Mouse (Mus musculus) megakaryocyte-erythroid progenitor cell, adult 5-6 weeks (primary cell): ENCODE results near the gene Ypel4. TPM values are rescaled to one million over a fixed set of nuclear protein-coding genes. Genes with fewer than 3 reads are reported as not detected.

Source experiments
- ATAC-seq: replicated peaks from 2 replicates; pipeline ENCODE4 v1.8.0; 2016; ENCODE audit warnings: mild to moderate bottlenecking, inconsistent platforms; ENCODE audit not compliant: severe bottlenecking, poor library complexity, low FRiP score, low TSS enrichment
- total RNA-seq, 2 experiments: library from RNA; stranded (forward) in 1 of 2; stranded (reverse) in 1 of 2; fragments of 200-1000, 215-1000 nt in 1 of 2; fragments of >200 nt in 1 of 2; fragmentation: Nextera tagmentation in 1 of 2; gene quantifications; 2 replicates each; pipeline ENCODE4 v1.2.3; 2014 to 2017

The Ypel4 gene
- total RNA-seq (2014; fragmentation: Nextera tagmentation) (0.39 and 1.6 TPM in 2 replicates), total RNA-seq (2017) (3.7 TPM in 1 of 2 replicates, not detected in the other)

DNA sequence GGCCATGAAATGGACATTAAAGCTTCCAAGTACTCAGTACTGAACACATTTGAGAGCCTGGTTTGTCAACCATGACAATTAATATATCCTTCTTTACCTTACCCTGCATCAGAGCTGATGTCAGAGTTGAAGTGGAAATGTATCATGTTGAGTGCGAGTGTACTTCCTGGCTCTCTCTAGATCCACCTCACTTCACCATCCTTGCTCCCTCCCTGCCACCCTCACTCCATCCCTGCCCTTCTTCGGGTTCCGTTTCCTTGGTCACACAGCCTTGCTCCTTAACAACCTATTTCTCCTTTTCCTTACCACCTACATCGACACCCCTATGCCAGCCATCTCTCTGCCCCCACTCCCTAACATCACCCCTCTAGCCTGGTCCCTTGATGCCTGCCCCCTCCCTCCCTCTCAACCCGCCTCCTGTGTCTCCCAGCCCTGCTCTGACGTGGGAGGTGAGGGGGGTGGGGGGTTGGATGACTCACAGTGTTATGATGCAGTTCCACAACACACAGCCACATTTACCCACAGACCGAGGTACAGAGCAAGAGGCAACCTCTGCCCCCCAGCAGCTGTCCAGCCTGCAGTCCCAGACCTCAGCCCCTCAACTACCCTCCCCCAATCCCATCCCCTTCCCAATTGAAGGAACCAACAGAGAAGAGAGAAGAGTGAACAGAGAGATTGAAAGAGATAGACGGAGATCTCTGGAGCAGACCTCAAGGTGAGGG, at the start of gene Ypel4:
Gene Ypel4 (plus strand): TSS at position 480 of the 722 bp plus-strand sequence.
- 0 out of 2 replicates have a peak, but pooled peaks have one; percentile 5 for ATAC-seq

DNA sequence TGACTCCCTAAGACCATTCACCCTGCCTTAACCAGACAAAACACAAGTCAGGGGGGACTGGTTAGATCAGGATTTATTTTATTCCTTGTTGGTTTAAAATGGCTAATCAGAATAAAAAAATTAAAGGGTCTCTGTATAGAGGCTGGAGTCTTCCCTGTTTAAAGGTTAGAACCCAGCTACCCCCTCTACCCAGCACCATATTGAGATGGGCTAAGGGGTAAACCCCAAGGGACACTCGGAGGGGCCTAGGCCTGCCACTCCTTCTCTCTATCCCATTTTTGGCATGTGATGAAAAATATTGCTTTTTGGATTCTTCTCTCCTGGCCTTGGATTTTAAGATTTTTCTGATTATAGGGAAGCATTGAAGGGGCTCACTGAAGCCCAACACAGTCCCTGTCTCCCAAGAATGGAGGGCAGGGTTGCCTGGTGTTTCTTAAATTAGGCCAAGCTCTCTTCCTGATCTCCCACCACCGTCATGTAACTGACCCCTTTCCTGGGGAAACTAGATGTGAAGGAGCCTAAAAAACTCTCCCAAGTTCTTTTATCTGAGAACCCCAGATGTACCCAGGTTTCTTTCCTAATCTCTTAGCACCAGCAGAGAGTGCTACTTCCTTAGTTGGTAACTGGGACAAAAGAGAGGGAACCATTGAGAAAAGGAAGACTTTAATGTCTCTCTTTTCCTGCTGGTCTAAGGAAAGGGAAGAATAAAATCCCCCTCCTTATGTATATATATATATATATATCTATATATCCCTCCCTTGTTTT, 45.6 kb upstream of the Ypel4 start:
- ATAC-seq = no peak

DNA sequence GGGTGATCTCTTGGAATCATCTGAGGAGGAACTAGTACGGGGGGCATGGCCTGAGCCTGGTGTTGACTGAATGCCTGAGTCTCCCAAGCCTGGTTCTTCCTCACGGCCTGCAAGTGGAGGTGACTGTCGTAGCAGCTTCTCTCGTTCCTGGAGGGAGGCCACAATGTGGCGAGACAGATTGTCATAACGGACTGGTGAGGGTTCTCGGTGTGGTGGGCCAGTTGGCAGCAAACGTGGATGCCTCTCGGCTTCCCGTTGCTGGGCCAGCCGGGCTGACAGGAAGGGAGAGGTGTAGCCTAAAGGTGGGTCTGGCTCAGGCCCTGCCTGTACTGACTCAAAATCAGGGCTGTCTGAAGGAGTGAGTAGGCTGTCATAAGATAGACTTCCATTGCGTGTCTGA, 43.8 kb upstream of the Ypel4 start:
- no peak for ATAC-seq

DNA sequence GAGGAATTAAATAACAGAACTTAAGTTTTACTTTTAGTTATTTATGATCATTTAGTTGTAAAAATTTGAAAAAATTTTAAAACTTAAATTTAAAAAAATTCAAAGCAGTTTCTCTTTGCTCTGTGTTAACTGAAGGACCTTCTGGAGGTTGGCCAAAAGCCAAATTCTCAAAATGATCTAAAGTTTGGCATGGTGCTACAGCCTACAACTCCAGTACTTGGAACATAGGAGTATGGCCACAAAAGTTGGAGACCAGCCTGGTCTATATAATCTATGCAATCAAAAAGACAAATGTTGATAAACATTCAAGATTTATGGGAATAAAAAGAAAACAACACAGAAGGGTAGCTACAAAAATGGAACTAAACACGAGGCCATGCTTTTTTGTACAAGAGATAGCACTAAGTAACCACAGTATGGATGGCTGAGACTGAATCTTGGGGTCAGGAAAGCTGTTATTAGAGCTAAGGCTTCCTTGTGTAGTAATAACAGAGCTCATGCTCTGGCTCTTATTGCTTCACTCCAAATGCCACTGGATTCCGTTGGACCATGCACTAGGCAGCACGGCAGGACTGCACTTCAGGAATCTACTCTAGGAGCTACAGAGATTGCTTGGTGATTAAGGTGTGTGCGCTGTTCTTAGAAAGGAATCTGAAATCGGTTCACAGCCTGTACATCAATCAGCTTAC, 38.7 kb upstream of the Ypel4 start:
- no peak for ATAC-seq

DNA sequence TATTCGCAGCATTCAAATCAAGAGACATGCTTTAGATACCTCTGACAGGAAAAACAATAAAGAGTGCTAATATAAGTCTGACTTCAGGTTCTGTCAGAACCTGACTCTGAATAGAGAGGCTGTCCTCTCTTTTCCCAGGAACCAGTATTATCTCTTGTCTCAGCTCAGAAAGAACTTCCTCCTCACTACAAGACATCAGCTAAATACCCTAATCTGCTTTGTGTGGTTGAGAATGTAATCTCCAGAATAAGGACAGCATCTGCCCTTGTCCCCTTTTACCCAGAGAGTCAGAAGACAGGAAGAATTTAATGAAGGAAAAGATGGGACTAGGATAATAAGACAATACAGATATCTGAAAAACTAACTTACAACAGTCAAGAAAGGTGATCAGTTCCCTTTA, 30.4 kb upstream of the Ypel4 start:
- ATAC-seq = peak; percentile 62; the same call in 1 of the 2 replicates

DNA sequence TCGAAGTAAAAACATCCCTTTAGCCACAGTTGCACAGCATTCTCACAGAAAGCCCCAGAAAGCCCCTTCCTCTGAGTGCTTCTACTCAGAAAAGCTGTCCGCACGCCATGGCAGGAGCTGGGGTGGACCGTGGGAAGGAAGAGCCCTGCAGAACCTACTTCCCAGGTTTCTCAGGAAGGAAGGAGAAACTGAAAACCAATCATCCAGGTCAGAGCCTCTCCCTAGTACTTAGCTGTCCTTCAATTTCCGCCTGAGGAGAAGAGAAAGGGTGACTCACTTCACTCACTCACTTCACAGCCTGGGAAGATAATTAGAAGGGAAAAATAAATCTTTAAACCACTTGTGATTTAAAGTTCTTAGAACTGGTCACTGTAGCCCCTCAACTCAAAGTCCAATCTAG, 29.5 kb upstream of the Ypel4 start:
- ATAC-seq = no peak

DNA sequence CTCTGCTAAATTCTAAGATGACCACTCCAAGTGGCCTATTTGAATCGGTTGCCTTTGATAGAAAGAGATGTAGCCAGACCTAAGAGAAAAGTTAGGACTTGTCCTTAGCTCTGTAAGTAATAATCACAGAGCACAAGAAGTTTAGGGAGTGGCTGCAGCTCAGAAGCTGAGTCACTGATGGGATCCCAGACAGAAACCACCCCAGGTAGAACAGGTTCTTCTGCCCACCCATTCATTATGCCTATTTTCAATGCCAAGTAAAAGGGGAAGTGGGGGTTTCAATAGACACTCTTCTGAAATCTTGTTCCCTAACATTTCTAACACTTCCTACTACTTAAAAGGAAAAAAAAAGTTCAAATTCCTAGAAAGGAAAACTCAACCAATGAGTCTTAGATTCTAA, 28.6 kb upstream of the Ypel4 start:
- no peak for ATAC-seq

DNA sequence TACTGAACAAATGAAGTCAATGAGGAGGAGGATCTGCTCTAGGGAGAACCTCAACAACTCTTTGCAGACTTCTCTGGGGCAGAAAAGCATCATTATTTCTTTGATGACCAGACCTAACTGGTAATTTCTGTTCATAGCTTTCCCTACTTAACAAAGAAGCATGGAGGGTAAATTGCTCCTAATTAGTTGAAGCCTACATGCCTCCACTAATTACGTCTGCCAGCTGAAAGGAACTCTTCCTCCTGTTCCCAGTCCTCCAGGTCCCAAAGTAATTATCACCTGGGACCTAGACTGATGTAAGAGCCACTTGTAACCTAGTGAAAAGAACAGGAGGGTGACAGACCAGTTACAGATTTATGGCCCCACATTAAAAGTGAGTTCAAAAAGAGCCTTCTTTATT, 26.3 kb upstream of the Ypel4 start:
- ATAC-seq = no peak

DNA sequence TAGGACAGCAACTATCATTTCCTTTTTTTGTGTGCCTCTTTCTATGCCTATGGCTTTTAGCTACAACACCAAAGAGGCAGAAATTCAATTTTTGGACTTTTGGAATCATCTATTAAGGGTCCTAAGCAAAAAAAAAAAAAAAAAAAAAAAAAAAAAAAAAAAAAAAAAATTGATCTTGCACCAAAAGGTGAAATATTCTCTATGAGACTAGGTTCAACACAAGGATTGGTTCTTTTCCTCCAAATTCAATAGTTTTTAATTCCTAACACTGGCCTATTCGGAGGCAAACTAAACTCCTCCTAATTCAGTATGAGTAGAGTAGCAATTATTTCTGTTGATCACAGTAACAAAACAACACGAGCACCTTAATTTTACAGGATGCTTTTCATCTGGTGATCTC, 22.0 kb upstream of the Ypel4 start:
- ATAC-seq = no peak

DNA sequence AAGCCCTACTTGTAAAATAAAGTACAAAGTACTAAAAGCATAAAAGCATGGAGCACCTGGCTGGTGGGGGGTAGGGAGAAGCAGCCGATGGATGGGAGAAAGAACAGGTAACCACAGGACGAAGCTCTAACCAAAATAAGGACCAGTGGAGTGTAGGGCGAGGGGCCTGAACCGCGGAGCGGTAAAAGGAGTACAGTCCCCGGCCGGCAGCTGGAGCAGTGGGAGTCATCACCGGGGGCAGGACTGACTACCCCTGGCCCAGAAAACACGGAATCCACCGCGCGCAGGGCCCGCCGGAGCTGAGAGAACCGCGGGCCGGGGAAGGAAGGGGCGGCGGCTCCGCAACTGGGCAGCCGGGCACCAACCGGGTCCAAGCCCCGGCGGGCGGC, 19.4 kb upstream of the Ypel4 start:
- ATAC-seq = no peak

DNA sequence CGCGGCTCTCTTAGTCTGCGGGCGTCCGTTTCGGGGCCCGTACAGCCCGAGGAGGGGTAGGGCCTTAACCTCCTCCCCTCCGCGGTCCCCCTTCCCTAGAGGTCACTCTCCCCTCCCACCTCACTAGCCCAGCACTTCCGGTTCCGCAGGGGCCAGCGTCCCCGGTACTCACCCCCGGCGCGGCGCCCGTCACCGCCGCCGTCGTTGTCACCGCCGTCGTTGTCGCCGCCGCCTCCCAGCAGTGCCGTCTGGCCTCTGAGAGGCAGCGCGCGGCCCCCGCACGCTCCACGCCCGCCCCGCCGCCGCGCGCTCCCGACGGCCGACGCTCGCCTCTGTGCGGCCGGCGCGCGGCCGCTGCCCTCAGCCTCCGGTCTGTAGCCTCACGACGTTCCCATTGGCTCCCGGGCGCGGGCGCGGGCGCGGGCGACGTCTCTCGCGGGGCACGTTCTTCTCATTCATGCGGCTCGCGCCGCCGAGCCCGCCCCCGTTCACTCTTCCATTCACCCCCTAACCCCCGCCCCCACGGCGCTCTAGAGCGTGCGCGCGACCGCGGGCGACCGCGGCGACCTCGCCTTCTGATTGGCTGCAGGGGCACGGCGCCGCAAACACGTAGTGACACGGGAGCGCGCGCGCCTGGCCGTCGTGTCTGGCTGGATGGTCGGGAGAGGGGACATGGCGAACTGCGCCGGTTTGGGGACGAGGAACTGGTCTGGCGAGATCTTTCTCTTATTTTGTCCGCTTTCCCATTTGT, 18.9 kb upstream of the Ypel4 start, which contains the start of gene Zdhhc5:
Gene Zdhhc5 (minus strand): TSS at position 370 of the 751 bp plus-strand sequence.
- peak; percentile 78 for ATAC-seq

DNA sequence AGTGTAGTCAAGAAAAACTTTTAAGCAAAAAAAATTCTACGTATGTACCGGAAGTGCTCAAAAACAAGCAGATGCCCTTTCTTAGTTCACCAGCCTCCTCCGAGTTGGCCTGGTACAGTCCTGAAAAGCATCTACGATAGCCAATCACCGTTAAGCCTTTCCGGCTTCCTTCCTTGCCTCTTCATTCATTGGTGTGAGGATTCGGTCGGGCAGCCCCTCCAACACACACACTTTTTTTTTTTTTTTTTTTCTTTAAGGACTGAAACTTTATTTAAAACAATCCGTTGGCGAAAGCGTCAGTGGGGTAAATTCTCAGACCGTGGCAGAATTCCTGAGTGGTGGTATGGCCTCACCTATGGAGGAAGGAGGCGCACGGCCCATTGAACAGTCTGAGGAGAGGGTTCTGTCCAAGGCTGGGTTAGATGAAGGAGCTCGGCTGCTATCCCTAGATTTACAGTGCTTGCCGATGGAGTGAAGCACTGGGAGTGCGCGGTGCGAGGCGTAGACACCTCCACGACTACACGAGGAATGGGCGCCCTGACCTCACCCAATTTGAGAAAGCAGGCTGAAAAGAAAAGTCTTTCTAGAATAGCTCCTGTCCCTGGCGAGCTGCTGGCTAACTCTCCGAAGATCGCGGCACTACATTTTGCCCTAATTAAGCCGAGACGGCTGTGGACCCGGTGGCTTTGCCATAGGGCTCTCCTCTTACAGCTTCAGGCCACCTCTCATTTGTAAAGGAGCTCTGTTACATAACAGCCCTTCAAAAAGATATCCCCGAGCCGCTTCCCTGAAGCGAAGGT, 18.1 kb upstream of the Ypel4 start:
- ATAC-seq = peak; percentile 95

DNA sequence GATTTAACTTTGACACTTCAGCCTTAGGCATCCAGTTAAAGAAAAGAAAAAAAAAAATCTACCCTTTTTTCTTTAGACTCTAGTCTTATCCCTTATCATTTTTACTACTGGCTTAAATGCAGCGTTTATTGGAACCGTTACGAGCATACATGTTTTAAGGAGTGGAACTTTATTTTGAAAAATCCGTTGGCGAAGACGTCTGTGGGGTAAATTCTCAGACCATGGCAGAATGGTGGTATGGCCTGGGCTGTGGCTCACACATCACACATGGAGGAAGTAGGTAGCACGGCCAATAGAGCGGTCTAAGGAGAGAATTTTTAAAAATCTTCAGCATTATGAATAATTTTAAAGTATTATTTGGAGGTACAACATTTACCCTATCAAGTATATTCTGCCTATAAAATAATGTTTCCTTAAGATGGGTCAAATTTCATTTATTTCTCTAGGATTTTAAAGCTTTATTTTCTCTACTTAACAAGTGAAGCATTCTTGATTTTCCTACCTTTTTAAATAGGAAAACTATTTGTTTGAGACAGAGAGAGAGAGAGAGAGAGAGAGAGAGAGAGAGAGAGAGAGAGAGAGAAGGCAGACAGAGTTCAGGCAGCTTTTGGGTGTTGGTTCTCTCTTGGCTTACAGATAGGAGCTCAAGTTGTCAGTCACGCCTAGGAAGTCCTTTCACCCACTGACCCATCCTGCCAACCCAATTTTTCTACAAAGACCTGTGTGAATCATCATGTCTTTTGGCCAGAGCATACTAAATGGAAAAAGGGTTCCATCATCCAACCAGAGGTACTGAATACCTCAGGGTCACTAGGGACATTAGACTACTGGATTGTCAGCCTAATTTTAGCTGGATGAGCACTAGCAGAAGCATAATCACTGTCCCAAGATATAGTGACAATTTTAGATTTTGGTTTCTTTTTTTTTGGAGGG, 17.2 kb upstream of the Ypel4 start:
- ATAC-seq = no peak

DNA sequence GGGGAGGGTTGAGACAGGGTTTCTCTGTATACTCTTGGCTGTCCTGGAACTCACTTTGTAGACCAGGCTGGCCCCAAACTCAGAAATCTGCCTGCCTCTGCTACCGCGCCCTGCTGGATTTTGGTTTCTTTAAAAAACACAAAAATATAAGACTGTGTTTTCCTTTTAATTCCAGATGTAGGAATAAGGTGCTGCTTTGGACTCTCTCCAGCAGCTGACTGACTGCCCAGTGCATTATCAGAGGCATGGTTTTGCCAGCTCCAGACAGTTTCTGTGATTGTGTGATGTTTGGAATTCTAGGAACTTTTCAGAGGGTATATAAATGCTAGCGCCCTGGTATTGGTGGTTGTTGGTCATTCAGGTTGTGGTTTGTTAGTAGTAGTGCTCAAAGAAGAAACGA, 16.5 kb upstream of the Ypel4 start:
- no peak for ATAC-seq

DNA sequence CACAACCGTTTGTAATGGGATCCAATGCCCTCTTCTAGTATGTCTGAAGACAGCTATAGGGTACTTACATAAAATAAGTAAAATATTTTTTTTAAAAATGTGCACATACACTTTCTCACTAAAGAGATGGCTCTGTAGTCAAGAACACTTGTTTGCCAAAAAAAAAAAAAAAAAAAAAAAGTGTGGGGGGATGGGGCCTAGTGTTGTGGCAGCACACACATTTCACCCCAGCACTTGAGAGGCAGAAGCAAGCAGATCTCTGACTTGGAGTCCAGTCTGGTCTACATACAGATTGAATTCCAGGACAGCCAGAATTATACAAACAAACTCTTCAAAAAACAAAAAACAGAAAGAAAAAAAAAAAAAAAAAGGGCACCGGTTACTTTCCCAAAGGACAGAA, 13.1 kb upstream of the Ypel4 start:
- no peak for ATAC-seq

DNA sequence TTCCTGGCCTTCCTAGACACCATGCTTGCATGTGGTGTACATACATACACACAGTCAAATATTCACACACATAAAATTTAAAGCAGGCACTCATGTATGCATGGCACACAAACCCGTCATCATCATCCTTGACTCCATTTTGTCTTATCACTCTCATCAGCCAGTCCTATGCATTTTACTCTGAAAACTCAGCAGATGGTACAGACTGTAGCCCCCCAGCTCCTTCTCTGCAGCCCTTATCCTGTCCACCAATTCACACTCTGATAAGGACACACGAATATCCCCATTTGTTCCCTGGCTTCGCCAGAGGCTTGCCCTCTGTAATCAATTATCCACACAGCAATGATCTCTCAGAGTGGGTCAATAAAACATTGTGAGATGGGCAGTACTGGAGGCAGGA, 12.7 kb upstream of the Ypel4 start:
- ATAC-seq = peak; percentile 40

DNA sequence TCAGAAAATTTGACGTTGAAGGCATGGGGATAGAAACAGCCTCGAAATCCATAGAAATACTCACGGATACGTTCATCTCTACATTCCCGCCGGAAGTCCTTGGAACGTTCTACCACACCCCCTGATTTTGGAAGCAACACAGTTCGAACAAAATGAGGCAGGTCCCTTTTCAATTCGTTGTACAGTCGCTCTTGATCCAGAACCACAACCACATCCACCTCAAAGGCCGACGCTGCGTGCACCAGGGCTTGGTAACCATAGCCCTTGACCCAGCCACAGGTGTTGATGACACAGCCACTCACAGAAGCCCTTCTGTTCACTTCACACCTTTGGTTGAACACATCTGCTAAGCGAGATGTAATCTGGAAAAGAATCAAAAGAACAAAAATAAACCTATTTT, 10.0 kb upstream of the Ypel4 start:
- no peak for ATAC-seq

DNA sequence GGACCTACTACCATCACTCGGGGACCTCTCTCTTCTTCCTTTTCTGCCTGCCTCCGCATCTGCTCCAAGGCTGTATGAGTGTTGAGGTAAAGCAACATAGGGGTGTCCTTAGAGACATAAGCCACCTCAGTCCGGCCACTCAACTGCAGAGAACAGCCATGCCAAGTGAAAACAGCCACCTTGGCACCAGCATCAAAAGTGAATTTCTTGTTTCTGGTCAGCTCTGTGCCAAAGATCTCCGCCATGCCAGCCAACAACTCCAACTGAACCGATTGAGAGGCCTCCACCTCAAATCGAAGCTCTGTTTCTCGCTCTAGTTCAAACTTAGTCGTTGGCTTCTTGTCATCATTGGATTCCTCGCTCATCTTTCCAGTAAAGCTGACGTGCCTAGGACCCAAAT, 8.1 kb upstream of the Ypel4 start:
- no peak for ATAC-seq
